Mouse (Mus musculus): Measurements from ENCODE around the gene Pou3f3.

DNA sequence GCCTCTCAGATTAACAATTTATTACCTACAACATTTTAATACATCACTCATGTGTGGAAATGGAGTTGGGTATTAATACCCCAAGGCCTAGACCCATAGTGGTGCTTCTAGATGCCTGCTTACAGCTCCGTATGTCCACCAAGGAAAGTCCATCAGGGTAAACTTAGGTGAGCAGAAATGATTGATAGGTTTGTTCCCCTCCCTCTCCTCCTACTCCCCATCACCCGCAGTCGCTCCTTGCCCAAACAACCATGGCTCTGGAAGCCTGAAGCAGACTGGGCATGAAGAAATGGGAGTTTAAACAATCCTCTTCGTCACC lies 46.6 kb downstream of the Pou3f3 start:
- TF ChIP-seq CTCF (IDR thresholded peaks at IDR 0.05; ENCODE audit: low read depth, low read length) (no peak), EP300 (IDR thresholded peaks at IDR 0.05; ENCODE audit: insufficient read depth, low read depth, low read length) (no peak), POLR2A (IDR thresholded peaks at IDR 0.05; ENCODE audit: insufficient read depth, low read length) (no peak)

All from ES-Bruce4 (cell line).